Comparison of ENCODE assay signal across 9 mouse cellular contexts in genomic region chr10:77566651-77567050, GRCm38 (mm10). TPM values are rescaled to one million over a fixed set of nuclear protein-coding genes. Genes with fewer than 3 reads are reported as not detected.
DNase-seq lines count a peak whose midpoint lies in the region; ATAC-seq and TF ChIP-seq lines count a peak whose summit lies in the region.
"Had no signal": no experiment of that assay in that cellular context is flagged by ENCODE, and none has a peak within 500 bp of the region (broad histone marks: within the 10 kb centered on the region; RNA-seq: fewer than 3 reads in every experiment).

No protein-coding gene starts in this region.

- H3K9me3 ChIP-seq in heart, embryonic 12.5 days (replicated peaks), result no peaks in the 10 kb centered on the region
- H3K9me3 ChIP-seq in midbrain, postnatal 0 days (ENCODE audit: low read length), result no peaks in the 10 kb centered on the region
- H3K9me3 ChIP-seq: megakaryocyte, embryonic 14.5 days had no signal

- H3K36me3 ChIP-seq in heart, embryonic 12.5 days, result no peaks in the 10 kb centered on the region
- H3K36me3 ChIP-seq in midbrain, postnatal 0 days (ENCODE audit: insufficient read depth, low read length), result no peaks in the 10 kb centered on the region
- H3K36me3 ChIP-seq in splenic B cell, adult 2 months (ENCODE audit: control insufficient read depth, insufficient read depth, low read length, poor library complexity, severe bottlenecking), result no peaks in the 10 kb centered on the region; the same call in none of the 2 replicates

- H3K4me3 ChIP-seq in heart, embryonic 12.5 days, result no peak overlapping the region
- no peak overlapping the region for H3K4me3 ChIP-seq in midbrain, postnatal 0 days (ENCODE audit: low read depth, low read length)
- H3K4me3 ChIP-seq: megakaryocyte, embryonic 14.5 days had no signal

- no peak overlapping the region for H3K4me2 ChIP-seq in heart, embryonic 12.5 days
- no peak overlapping the region for H3K4me2 ChIP-seq in midbrain, postnatal 0 days (ENCODE audit: low read depth, low read length, poor library complexity, severe bottlenecking)

- H3K27me3 ChIP-seq in heart, embryonic 12.5 days (replicated peaks), result peaks cover 5% of the 10 kb centered on the region; the same call in 1 of the 2 replicates
- H3K27me3 ChIP-seq in midbrain, postnatal 0 days (ENCODE audit: insufficient read depth, low read length), result no peaks in the 10 kb centered on the region
- no peaks in the 10 kb centered on the region for H3K27me3 ChIP-seq in splenic B cell, adult 2 months (ENCODE audit: control insufficient read depth, insufficient read depth, low read length, poor library complexity, severe bottlenecking)
- H3K27me3 ChIP-seq: megakaryocyte, embryonic 14.5 days had no signal

- WGBS in heart, embryonic 12.5 days, result 29% methylated on average over 8 of the region's 8 CpGs
- 33% methylated on average over 8 of the region's 8 CpGs for WGBS in midbrain, postnatal 0 days

- DNase-seq in heart, adult 18-20 months, result peak; percentile 86 to 94
- DNase-seq in adrenal gland, postnatal 14 days, result peak; percentile 94
- peak; percentile 42 for DNase-seq in embryo, embryonic 11.5 days (ENCODE audit: low read depth, low spot score)
- peak; percentile 57 for DNase-seq in heart, postnatal 25 days (ENCODE audit: low spot score)
- peak; percentile 83 to 95 for DNase-seq in left cerebral cortex, adult 18-20 months (ENCODE audit: low spot score in 2 of 2)
- peak; percentile 56 for DNase-seq in midbrain, postnatal 0 days (ENCODE audit: low spot score)
- DNase-seq in splenic B cell, adult 2 months (ENCODE audit: low read depth, low spot score), result peak; percentile 90

- TF ChIP-seq CTCF in midbrain, postnatal 0 days (IDR thresholded peaks at IDR 0.05), result peak; percentile 69

- intact Hi-C loops in heart, postnatal 25 days (cut with DNase I), result loop anchor here (1.0 to 5.0 kb wide), 2 partner anchors 49 to 284 kb away; no protein-coding TSS in a partner anchor

- H3K27ac ChIP-seq in heart, embryonic 12.5 days (ENCODE audit: poor library complexity, severe bottlenecking), result no peak overlapping the region
- no peak overlapping the region for H3K27ac ChIP-seq in midbrain, postnatal 0 days (ENCODE audit: low read depth, low read length)

- 0 out of 2 replicates have a peak, but pooled peaks cover 4% of the 10 kb centered on the region for H3K4me1 ChIP-seq in heart, embryonic 12.5 days (replicated peaks)
- H3K4me1 ChIP-seq in midbrain, postnatal 0 days (ENCODE audit: insufficient read depth, low read length), result no peaks in the 10 kb centered on the region

- no peak overlapping the region for H3K9ac ChIP-seq in heart, embryonic 12.5 days
- H3K9ac ChIP-seq in midbrain, postnatal 0 days (replicated peaks; ENCODE audit: low read length, poor library complexity, severe bottlenecking), result no peak overlapping the region

- ATAC-seq in heart, embryonic 12.5 days (ENCODE audit: insufficient number of reproducible peaks, low FRiP score), result no peak
- no peak for ATAC-seq in midbrain, postnatal 0 days (ENCODE audit: low FRiP score)

RNA-seq across cellular contexts. Expression of gene Pttg1ip, which starts 14.9 kb away (rescaled TPM):
- 100 to 1,000 TPM; 132 to 150 TPM for total RNA-seq in heart, adult 18-20 months (2021)
- polyA plus RNA-seq in heart, embryonic 12.5 days (2016; fragmentation: Nextera tagmentation; extraction: Ambion mirVana), result 103 and 104 TPM in 2 replicates
- total RNA-seq in adrenal gland, postnatal 14 days (2021), result 168 and 172 TPM in 2 replicates
- 100 to 1,000 TPM; 124 to 138 TPM for total RNA-seq in heart, postnatal 25 days (2021)
- 10 to 100 TPM; 67.0 to 72.0 TPM for total RNA-seq in left cerebral cortex, adult 18-20 months (2021)
- 87.2 and 116 TPM in 2 replicates for total RNA-seq in midbrain, postnatal 0 days (2014; rRNA removed)
- polyA plus RNA-seq in midbrain, postnatal 0 days (2015; fragmentation: Nextera tagmentation; extraction: Ambion mirVana), result 74.7 and 79.0 TPM in 2 replicates

RNA-seq across cellular contexts. Expression of gene Itgb2, which starts 36.6 kb away (rescaled TPM):
- 1 to 10 TPM; 6.8 to 7.9 TPM for total RNA-seq in heart, adult 18-20 months (2021)
- polyA plus RNA-seq in heart, embryonic 12.5 days (2016; fragmentation: Nextera tagmentation; extraction: Ambion mirVana), result 1.5 and 2.5 TPM in 2 replicates
- total RNA-seq in adrenal gland, postnatal 14 days (2021), result 5.8 and 16.0 TPM in 2 replicates
- total RNA-seq in heart, postnatal 25 days (2021), result 1 to 10 TPM; 6.1 to 6.4 TPM
- total RNA-seq in left cerebral cortex, adult 18-20 months (2021), result 1 to 10 TPM; 3.6 to 3.8 TPM
- total RNA-seq in midbrain, postnatal 0 days (2014; rRNA removed), result 0.55 and 1.7 TPM in 2 replicates
- 0.69 and 1.2 TPM in 2 replicates for polyA plus RNA-seq in midbrain, postnatal 0 days (2015; fragmentation: Nextera tagmentation; extraction: Ambion mirVana)

RNA-seq across cellular contexts. Expression of gene Sumo3, which starts 39.2 kb away (rescaled TPM):
- 10 to 100 TPM; 81.7 to 82.3 TPM for total RNA-seq in heart, adult 18-20 months (2021)
- 177 and 184 TPM in 2 replicates for polyA plus RNA-seq in heart, embryonic 12.5 days (2016; fragmentation: Nextera tagmentation; extraction: Ambion mirVana)
- total RNA-seq in adrenal gland, postnatal 14 days (2021), result 93.0 and 111 TPM in 2 replicates
- total RNA-seq in heart, postnatal 25 days (2021), result 10 to 100 TPM; 54.8 to 61.2 TPM
- total RNA-seq in left cerebral cortex, adult 18-20 months (2021), result 100 to 1,000 TPM; 165 to 172 TPM
- 167 and 306 TPM in 2 replicates for total RNA-seq in midbrain, postnatal 0 days (2014; rRNA removed)
- polyA plus RNA-seq in midbrain, postnatal 0 days (2015; fragmentation: Nextera tagmentation; extraction: Ambion mirVana), result 385 and 389 TPM in 2 replicates

RNA-seq across cellular contexts. Expression of gene Gm49325, which starts 39.3 kb away (rescaled TPM):
- 10 to 100 TPM; 15.5 to 15.7 TPM for total RNA-seq in heart, adult 18-20 months (2021)
- polyA plus RNA-seq in heart, embryonic 12.5 days (2016; fragmentation: Nextera tagmentation; extraction: Ambion mirVana), result 14.5 TPM in 1 of 2 replicates, not detected in the other
- total RNA-seq in adrenal gland, postnatal 14 days (2021), result 23.6 and 31.5 TPM in 2 replicates
- total RNA-seq in heart, postnatal 25 days (2021), result 10 to 100 TPM; 10.3 to 11.7 TPM
- total RNA-seq in left cerebral cortex, adult 18-20 months (2021), result 10 to 100 TPM; 12.9 to 13.0 TPM
- not detected in 2 replicates for total RNA-seq in midbrain, postnatal 0 days (2014; rRNA removed)
- polyA plus RNA-seq in midbrain, postnatal 0 days (2015; fragmentation: Nextera tagmentation; extraction: Ambion mirVana), result 6.9 and 10.5 TPM in 2 replicates

RNA-seq across cellular contexts. Expression of gene Fam207a, which starts 51.1 kb away (rescaled TPM):
- total RNA-seq in heart, adult 18-20 months (2021), result 10 to 100 TPM in 1 of 2 experiments, 1 to 10 TPM in 1; 8.3 to 10.5 TPM
- 31.0 and 32.1 TPM in 2 replicates for polyA plus RNA-seq in heart, embryonic 12.5 days (2016; fragmentation: Nextera tagmentation; extraction: Ambion mirVana)
- 21.6 and 27.2 TPM in 2 replicates for total RNA-seq in adrenal gland, postnatal 14 days (2021)
- total RNA-seq in heart, postnatal 25 days (2021), result 1 to 10 TPM; 8.6 to 9.9 TPM
- 10 to 100 TPM; 34.7 to 35.8 TPM for total RNA-seq in left cerebral cortex, adult 18-20 months (2021)
- total RNA-seq in midbrain, postnatal 0 days (2014; rRNA removed), result 47.1 and 49.2 TPM in 2 replicates
- 32.7 and 34.9 TPM in 2 replicates for polyA plus RNA-seq in midbrain, postnatal 0 days (2015; fragmentation: Nextera tagmentation; extraction: Ambion mirVana)

Comparison
In these comparisons a context has a peak if more than half of its experiments do, and no peak if none do; other contexts are left out.
1. DNase-seq: peak in every context shown above with its lines; median percentile 94 in adrenal gland, postnatal 14 days; 90 in heart, adult 18-20 months; 90 in splenic B cell, adult 2 months; 89 in left cerebral cortex, adult 18-20 months; 57 in heart, postnatal 25 days; 56 in midbrain, postnatal 0 days; 42 in embryo, embryonic 11.5 days.